Comparison of ENCODE assay signal across 17 mouse cellular contexts in the genomic region with DNA sequence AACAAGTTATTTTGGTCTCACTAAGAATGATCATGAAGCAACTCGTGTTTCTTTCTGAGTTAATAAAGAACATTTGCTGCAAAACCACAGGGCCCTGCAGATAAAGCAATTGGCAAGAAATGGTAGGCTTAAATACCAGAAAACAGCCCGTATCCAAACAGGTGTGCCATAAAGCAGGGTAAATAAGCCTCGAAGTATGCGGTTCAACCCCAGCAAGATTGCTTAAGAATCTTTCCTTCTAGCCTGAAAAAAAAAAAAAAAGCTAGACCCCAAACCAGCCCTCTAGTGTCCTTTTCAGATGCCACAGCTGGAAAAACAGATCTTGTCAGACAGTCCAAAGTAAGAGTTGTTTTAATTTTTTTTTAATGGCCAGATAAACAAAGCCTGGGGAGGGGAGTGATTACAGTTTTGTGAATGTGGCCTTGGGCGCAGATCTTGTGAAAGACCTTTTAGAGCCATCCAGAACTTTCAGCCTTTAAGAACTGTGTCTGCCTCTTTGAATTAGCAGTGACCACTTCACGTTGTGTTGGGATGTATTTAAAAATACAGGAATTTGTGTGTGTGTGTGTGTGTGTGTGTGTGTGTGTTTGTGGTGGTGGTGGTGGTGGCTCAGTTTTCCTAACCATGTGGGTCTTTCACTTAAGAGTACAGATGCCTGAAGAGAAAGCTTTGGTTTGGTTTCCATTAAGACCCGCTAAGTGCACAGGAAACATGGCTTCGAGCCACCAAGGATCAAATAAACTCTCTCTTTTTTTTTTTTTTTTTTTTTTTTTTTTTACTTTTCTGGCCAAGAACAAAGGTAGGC.
A peak's percentile ranks its signal among the peaks of the same experiment; 100 is the strongest.
DNase-seq lines count a peak whose midpoint lies in the region; ATAC-seq and TF ChIP-seq lines count a peak whose summit lies in the region.
"Had no signal": no experiment of that assay in that cellular context is flagged by ENCODE, and none has a peak within 500 bp of the region (broad histone marks: within the 10 kb centered on the region; RNA-seq: fewer than 3 reads in every experiment).

No protein-coding gene starts in this region.

- H3K27me3 ChIP-seq in kidney, adult 2 months (replicated peaks; ENCODE audit: control insufficient read depth, insufficient read depth, low read length): no peaks in the 10 kb centered on the region
- H3K27me3 ChIP-seq in kidney, embryonic 14.5 days (ENCODE audit: control insufficient read depth, insufficient read depth, low read length): no peaks in the 10 kb centered on the region
- H3K27me3 ChIP-seq in forebrain, embryonic 13.5 days: no peaks in the 10 kb centered on the region
- H3K27me3 ChIP-seq: embryonic facial prominence, embryonic 15.5 days; forebrain, embryonic 12.5 days; hindbrain, embryonic 13.5 days; intestine, embryonic 15.5 days; liver, embryonic 13.5 days; neural tube, embryonic 12.5 days had no signal

- 52% methylated on average over 8 of the region's 8 CpGs for WGBS in kidney, adult 2 months
- WGBS in kidney, embryonic 14.5 days: 60% methylated on average over 8 of the region's 8 CpGs
- 86% methylated on average over 8 of the region's 8 CpGs for WGBS in forebrain, embryonic 13.5 days

- DNase-seq in kidney, adult 2 months: peak; percentile 55
- DNase-seq in 3T3-L1 (ENCODE audit: low read depth, low spot score): peak; percentile 25
- peak; percentile 14 for DNase-seq in adipocyte (ENCODE audit: low spot score)
- peak; percentile 25 for DNase-seq in kidney, postnatal 14 days
- DNase-seq: adrenal gland, postnatal 25 days; cerebellum, adult 9-11 months; heart, adult 2 months; layer of hippocampus, adult 9-11 months; liver, embryonic 13.5 days had no signal

- ATAC-seq in kidney, embryonic 14.5 days (ENCODE audit: low FRiP score, low TSS enrichment): no peak
- ATAC-seq in granulocyte monocyte progenitor cell, adult 5-6 weeks (replicated peaks; ENCODE audit: poor library complexity, severe bottlenecking): no peak
- ATAC-seq in forebrain, embryonic 13.5 days: no peak
- ATAC-seq: intestine, embryonic 15.5 days had no signal

- no peak overlapping the region for H3K4me3 ChIP-seq in kidney, adult 2 months (ENCODE audit: insufficient read depth, low read depth, low read length)
- H3K4me3 ChIP-seq in kidney, embryonic 14.5 days (ENCODE audit: low read length): no peak overlapping the region
- H3K4me3 ChIP-seq in forebrain, embryonic 13.5 days: no peak overlapping the region
- H3K4me3 ChIP-seq: embryonic facial prominence, embryonic 15.5 days; forebrain, embryonic 12.5 days; heart, adult 2 months; hindbrain, embryonic 13.5 days; intestine, embryonic 15.5 days; liver, embryonic 13.5 days; neural tube, embryonic 12.5 days had no signal

- no peaks in the 10 kb centered on the region for H3K9me3 ChIP-seq in kidney, embryonic 14.5 days (ENCODE audit: control insufficient read depth, low read length)
- no peaks in the 10 kb centered on the region for H3K9me3 ChIP-seq in forebrain, embryonic 13.5 days (replicated peaks)
- H3K9me3 ChIP-seq: embryonic facial prominence, embryonic 15.5 days; forebrain, embryonic 12.5 days; hindbrain, embryonic 13.5 days; intestine, embryonic 15.5 days; liver, embryonic 13.5 days; neural tube, embryonic 12.5 days had no signal

- no peak overlapping the region for H3K4me2 ChIP-seq in kidney, embryonic 14.5 days (replicated peaks; ENCODE audit: low read depth, low read length)
- no peak overlapping the region for H3K4me2 ChIP-seq in forebrain, embryonic 13.5 days
- H3K4me2 ChIP-seq: embryonic facial prominence, embryonic 15.5 days; forebrain, embryonic 12.5 days; hindbrain, embryonic 13.5 days; intestine, embryonic 15.5 days; liver, embryonic 13.5 days; neural tube, embryonic 12.5 days had no signal

- peaks cover 22% of the 10 kb centered on the region; the same call in 1 of the 2 replicates for H3K4me1 ChIP-seq in kidney, adult 2 months (ENCODE audit: control insufficient read depth, insufficient read depth, low read length)
- peaks cover 3% of the 10 kb centered on the region; the same call in 1 of the 2 replicates for H3K4me1 ChIP-seq in kidney, embryonic 14.5 days (ENCODE audit: control insufficient read depth, insufficient read depth, low read length)
- no peaks in the 10 kb centered on the region for H3K4me1 ChIP-seq in forebrain, embryonic 13.5 days
- H3K4me1 ChIP-seq: forebrain, embryonic 12.5 days; hindbrain, embryonic 13.5 days; neural tube, embryonic 12.5 days had no signal

- no peak for TF ChIP-seq CTCF in kidney, adult 2 months (conservative IDR thresholded peaks at IDR 0.05; ENCODE audit: insufficient read depth, insufficient read length, low read depth, low read length)

- TF ChIP-seq POLR2A in kidney, adult 2 months (IDR thresholded peaks at IDR 0.05; ENCODE audit: low read depth, low read length): no peak

- H3K36me3 ChIP-seq in kidney, adult 2 months (ENCODE audit: control insufficient read depth, insufficient read depth, low read length): no peaks in the 10 kb centered on the region
- no peaks in the 10 kb centered on the region for H3K36me3 ChIP-seq in kidney, embryonic 14.5 days (ENCODE audit: control insufficient read depth, insufficient read depth, low read length)
- H3K36me3 ChIP-seq in forebrain, embryonic 13.5 days (ENCODE audit: poor library complexity, severe bottlenecking): no peaks in the 10 kb centered on the region
- H3K36me3 ChIP-seq: embryonic facial prominence, embryonic 15.5 days; forebrain, embryonic 12.5 days; hindbrain, embryonic 13.5 days; intestine, embryonic 15.5 days; liver, embryonic 13.5 days; neural tube, embryonic 12.5 days had no signal

- no peak overlapping the region for H3K9ac ChIP-seq in kidney, embryonic 14.5 days (ENCODE audit: low read depth, low read length)
- H3K9ac ChIP-seq in forebrain, embryonic 13.5 days: no peak overlapping the region
- H3K9ac ChIP-seq: embryonic facial prominence, embryonic 15.5 days; forebrain, embryonic 12.5 days; hindbrain, embryonic 13.5 days; intestine, embryonic 15.5 days; liver, embryonic 13.5 days; neural tube, embryonic 12.5 days had no signal

- peak overlapping the region; percentile 99 for H3K27ac ChIP-seq in kidney, adult 2 months (ENCODE audit: insufficient read depth, low read depth, low read length)
- H3K27ac ChIP-seq in kidney, embryonic 14.5 days (ENCODE audit: low read depth, low read length): no peak overlapping the region
- no peak overlapping the region for H3K27ac ChIP-seq in forebrain, embryonic 13.5 days
- H3K27ac ChIP-seq: embryonic facial prominence, embryonic 15.5 days; forebrain, embryonic 12.5 days; heart, adult 2 months; hindbrain, embryonic 13.5 days; intestine, embryonic 15.5 days; liver, embryonic 13.5 days; neural tube, embryonic 12.5 days had no signal
